Mouse (Mus musculus) megakaryocyte progenitor cell, adult 5-6 weeks (primary cell): ENCODE data around the gene Grin2a. TPM values are rescaled to one million over a fixed set of nuclear protein-coding genes. Genes with fewer than 3 reads are reported as not detected.

Source experiments
- ATAC-seq: replicated peaks from 2 replicates; pipeline ENCODE4 v1.8.0; 2016; ENCODE audit warnings: mild to moderate bottlenecking, moderate TSS enrichment, inconsistent platforms; ENCODE audit not compliant: poor library complexity
- total RNA-seq, 2 experiments: library from RNA; stranded (forward) in 1 of 2; stranded (reverse) in 1 of 2; fragments of 157-497, 149-512 nt in 1 of 2; fragments of 200-1000 nt in 1 of 2; gene quantifications; 2 replicates each; pipeline versions ENCODE4 v1.2.3 to v1.2.4; 2015 to 2017

Grin2a gene
- total RNA-seq, 2 experiments from 2014 or later = not detected

DNA sequence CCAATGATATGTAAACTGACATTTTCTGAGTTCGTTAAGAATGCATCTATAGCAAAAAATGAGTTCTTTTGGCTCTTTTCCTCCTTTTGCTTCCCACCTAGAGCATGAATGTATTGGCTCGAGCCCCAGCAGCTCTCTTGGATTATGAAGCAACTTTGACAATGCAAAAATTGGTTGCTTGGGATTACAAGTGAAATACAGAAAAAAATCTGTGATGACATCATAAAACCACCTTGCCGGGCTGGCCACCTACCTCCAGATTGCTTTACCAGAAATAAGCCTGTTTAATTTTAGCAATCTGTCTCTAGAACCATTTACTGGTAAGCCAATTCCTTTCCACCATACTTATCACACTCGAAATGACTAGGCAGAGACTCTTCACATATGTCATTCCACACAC, 112.9 kb downstream of the Grin2a start:
- no peak for ATAC-seq

DNA sequence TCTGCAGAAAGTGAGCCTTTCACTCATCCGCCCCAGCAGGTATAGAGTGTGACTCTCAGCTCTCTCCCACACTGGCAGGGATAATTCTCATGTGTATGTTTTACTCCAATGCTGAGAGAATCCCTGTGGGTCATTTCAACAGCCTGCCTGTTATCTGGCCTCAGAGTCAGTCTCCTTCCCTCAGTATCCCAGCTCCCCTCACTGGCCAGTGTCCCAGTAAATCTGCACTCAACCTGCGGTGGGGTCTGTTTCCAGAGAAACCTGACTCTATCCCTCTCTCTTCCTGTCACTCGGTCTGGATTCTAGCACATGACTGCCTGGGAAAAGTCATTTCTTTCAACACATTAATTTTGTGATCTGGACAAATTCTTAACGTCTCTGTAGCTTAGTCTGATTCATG, 122.4 kb downstream of the Grin2a start:
- no peak for ATAC-seq

DNA sequence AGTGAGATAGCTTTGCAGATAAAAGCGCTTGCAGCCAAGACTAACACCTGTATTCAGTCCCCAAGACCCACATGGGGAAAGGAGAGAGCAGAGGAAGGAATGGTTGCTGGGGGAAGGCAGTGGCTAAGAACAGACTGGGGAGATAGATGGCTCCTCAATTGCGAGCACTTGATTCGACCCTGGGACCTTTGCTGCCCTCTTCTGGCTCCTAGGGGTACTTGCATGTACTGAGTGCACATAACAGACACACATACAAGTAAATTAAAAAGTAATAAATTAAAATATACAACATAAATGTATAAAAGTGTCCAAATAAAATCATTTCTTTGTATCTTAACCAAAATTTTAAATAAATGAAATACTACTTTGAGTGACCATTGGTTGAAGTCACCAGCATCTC, 129.7 kb downstream of the Grin2a start:
- ATAC-seq = no peak

DNA sequence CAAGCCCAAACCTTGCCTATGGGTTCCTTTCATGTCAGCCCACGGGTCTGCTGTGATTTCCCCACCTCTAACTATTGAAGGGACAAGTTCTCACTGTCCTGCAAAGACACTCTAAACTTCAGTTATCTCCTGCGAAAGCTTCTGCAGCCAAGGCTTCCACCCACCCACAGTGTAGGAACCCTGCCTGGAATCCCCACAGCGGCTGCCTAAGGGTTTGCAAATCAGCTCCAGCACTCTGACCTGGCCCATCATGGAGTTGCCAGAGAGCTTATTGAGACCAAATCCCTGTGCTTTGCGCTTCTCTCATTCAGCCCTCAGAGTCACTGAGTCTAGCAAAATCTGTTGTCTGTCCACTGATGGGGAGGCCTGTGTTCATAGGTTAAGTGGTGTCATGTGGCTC, 130.3 kb downstream of the Grin2a start:
- ATAC-seq = no peak

GRCm38 (mm10) chr16:9857758-9858157, 137.6 kb downstream of the Grin2a start:
- no peak for ATAC-seq

DNA sequence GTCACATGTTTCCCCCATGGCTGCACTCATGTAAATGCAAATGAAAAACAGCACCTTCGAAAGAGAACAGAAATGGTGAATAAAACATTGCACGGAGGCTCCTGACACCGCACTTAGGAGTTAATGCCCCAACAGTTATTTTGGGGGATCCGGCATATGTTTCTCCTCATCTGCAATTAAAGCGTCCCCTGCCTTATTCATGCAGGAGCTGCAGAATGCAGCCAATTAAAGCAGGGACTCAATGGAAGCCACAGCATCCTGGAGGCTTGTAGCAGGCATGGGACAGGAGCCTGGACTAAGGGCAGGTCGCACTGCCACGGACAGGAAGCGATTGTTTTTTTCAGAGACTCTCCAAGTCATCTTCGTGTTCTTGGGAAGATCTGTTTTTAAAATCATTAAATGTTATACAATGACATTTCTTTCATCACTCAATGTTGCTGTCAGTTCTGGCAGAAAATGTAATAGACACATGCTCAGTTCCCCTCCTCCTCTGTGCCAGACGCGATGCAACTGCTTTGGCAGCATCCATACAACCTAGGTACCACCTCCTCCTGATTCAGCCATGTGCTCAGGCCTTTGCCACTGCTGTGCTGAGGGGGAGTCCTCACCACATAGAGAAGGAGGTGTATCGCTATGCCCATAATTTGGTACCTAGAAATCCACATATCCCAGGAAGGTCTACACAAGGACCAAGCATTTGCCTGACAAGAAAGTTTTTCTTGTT, 143.9 kb downstream of the Grin2a start:
- no peak for ATAC-seq

- ATAC-seq = no peak
Observed at GRCm38 (mm10) chr16:9841496-9841895, 153.9 kb downstream of the Grin2a start.

- ATAC-seq = no peak
Observed at GRCm38 (mm10) chr16:9836542-9836941, 158.8 kb downstream of the Grin2a start.

GRCm38 (mm10) chr16:9834236-9834635, 161.1 kb downstream of the Grin2a start:
- ATAC-seq = no peak

DNA sequence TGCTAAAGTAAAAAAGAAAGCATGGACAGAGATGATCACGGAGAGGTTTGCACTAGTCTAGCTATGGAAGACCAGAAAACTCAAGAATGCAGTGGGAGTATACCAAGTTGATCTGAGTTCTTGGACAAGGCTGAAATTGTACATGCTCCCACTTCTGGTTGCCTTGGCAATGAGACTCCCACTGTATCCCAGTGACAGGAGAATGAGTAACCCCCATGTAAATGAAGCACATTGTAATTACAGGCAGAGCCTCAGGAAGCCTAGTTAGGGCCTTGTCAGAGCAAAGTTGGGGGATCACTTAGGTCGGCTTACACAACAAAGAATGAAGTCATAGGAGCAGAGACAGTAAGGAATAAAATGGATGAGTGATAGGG, 170.3 kb downstream of the Grin2a start:
- ATAC-seq = no peak

DNA sequence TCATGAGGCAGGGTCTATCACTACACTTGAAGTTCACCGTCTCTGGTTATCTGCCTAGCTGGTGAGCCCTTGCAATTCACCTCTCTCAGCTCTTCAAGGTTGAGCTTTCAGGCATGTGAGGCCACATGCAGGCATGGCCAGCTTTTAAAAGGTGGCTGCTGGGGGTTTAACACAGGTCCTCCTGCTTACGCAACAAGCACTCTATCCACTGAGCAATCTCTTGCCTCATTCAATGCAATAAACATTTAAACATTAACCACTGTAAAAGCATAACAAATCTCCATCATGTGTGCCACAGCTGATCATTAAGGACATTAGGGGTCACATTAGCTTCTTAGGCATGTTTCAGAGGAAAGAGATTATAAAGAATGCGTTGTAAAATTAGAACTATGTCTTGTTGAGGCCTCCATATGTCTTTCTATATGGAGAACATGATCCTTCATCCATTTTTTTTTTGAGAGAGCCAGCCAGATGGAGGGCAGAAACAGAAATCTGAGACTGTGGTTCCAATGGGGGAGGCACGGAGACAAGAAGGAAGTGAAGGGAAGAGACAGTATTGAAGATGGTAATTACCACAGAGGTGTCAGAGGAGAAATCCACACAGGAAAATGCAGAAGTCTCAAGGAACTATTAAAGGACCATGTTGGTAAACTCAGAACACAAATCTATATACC, 170.8 kb downstream of the Grin2a start:
- no peak for ATAC-seq

GRCm38 (mm10) chr16:9823686-9824085, 171.7 kb downstream of the Grin2a start:
- ATAC-seq = no peak

DNA sequence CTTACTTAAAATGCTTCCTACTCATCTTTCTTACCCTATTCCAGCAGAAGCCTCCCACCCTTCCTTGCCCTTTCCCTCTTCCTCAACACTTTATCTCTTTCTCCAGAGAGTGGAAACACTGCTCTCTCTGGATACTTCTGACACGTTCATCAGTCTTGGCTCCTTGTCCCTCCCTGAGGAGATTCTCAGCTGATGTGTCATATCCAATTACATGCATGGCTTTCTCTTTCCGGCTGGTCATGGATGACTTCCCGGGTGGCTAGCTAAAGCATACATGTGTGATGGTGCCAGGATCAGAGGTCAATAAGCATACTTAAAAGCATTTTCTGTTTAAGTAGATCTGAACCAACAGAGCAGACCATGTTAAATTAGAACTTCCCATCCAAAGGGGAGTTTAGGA, 175.9 kb downstream of the Grin2a start:
- no peak for ATAC-seq

GRCm38 (mm10) chr16:9801338-9801737, 194.0 kb downstream of the Grin2a start:
- no peak for ATAC-seq

- no peak for ATAC-seq
Observed at GRCm38 (mm10) chr16:9800221-9800620, 195.1 kb downstream of the Grin2a start.

GRCm38 (mm10) chr16:9792976-9793375, 202.4 kb downstream of the Grin2a start:
- ATAC-seq = no peak

- no peak for ATAC-seq
Observed at GRCm38 (mm10) chr16:9786261-9786660, 209.1 kb downstream of the Grin2a start.

DNA sequence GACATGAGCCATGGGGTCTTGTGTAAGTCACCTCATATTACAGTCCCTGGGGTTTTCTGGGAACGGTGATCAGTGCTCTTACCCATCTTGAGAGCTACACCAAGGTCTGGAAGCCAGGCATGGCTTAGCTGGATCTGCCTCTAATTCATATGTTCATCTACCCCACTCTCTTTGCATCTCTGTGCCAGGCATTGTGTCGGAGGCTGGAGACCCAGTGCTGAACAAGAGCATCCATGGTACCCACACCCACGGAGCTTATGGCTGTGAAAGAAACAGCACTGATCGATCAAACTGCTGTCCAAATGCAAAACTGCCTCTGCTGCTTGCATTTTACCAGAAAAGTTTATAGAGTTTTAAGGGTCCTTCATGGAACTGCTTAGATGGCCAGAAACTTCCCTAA, 209.5 kb downstream of the Grin2a start:
- no peak for ATAC-seq

GRCm38 (mm10) chr16:9768981-9769380, 226.4 kb downstream of the Grin2a start:
- ATAC-seq = no peak

DNA sequence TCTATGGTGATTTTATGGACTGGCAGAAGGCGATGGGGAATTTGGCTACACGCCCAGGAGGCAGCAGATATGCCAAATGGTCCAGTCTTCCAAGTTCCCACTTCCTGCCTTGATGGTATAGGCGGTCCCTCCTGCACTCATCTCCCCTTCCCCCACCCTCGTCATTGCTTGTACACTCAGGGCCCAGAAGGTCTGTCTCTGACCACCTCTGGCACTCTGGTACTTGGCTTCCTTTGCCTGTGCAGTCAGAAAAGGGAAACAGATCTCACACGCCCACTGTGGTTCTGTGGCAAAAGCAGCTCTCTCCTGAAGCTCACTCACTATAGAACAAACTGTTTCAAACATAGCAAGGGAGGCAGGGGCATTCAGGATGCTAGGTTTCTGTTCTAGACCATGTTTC, 227.0 kb downstream of the Grin2a start:
- no peak for ATAC-seq

DNA sequence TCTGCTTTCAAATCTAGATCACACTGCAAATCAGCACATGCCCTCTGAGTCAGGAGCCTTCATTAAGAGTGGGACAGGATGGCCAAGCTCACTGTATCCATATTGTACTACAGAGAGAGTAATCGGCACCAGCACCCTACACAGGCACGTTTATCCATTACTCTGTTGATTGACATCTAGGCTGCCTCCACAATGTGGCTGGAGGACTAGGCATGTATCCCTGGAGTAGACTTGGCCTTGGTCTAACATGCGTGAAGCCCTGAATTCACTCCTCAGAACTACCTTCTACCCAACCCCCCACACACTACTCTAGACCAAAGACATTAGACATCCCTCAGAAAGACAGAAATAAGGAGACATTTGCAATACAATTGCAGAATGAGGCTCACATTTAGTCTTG, 227.4 kb downstream of the Grin2a start:
- ATAC-seq = no peak

DNA sequence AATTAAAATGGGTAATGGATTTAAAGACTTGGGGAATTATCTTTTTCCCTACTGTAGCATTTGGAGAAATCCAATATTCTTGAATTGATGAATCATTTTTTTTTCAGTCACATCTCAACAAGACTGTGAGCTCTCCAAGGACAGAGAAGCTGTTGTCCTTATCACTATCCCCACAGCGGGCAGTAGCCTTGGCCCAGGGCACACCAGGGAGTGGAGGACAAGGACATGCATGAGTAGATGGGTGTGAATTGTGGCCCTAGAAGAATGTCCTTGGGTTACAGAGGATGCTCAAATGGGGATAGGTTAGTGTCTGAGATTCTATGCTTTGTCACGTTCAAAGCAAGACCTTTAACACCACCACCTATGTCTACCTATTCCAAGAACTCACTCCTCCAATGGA, 231.3 kb downstream of the Grin2a start:
- no peak for ATAC-seq

DNA sequence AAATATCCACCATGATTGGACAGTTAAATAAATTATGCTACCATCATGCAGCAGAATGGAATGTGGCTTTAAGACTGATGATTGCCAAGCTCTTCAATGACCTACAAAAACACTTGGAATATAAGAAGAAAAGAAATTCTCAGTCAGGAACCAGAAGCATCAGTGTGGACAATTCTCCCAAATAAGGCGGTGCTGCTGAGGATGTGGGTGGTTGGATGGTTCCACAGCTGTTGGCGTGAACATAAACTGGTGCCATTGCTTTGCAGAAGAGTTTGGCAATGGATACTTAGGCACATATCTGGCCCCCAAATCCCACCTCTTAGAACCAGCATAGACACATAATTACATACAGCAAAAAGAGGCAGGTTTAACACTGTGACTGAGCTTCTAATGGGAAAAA, 235.0 kb downstream of the Grin2a start:
- ATAC-seq = no peak
